Mouse (Mus musculus): ENCODE measurements at regions not wholly inside any gene's neighbourhood (a gene's known extent, or its start where the extent isn't known, plus 50 kb on each side); places are given as distances from the start of the nearest gene placed in this dataset.

- DNase-seq = no peak
Measured at GRCm38 (mm10) chr1:73857497-73857896, 266.8 kb downstream of the Tns1 start.

GRCm38 (mm10) chr1:73856811-73857210, 267.4 kb downstream of the Tns1 start:
- DNase-seq = no peak

- DNase-seq = no peak
Measured at GRCm38 (mm10) chr1:73855306-73855705, 268.9 kb downstream of the Tns1 start.

- no peak for DNase-seq
Measured at GRCm38 (mm10) chr1:73853851-73854250, 270.4 kb downstream of the Tns1 start.

GRCm38 (mm10) chr1:73850173-73851014, 273.9 kb downstream of the Tns1 start:
- DNase-seq = no peak

GRCm38 (mm10) chr1:73848370-73848769, 275.9 kb downstream of the Tns1 start:
- no peak for DNase-seq

GRCm38 (mm10) chr1:73847126-73847525, 277.1 kb downstream of the Tns1 start:
- DNase-seq = no peak

GRCm38 (mm10) chr1:73845115-73845514, 279.1 kb downstream of the Tns1 start:
- DNase-seq = no peak

- DNase-seq = no peak
Measured at GRCm38 (mm10) chr1:73844574-73844973, 279.7 kb downstream of the Tns1 start.

- no peak for DNase-seq
Measured at GRCm38 (mm10) chr1:73839351-73839750, 284.9 kb downstream of the Tns1 start.

GRCm38 (mm10) chr1:73836680-73837079, 287.6 kb downstream of the Tns1 start:
- DNase-seq = no peak

- no peak for DNase-seq
Measured at GRCm38 (mm10) chr1:73834566-73834965, 289.7 kb downstream of the Tns1 start.

- DNase-seq = no peak
Measured at GRCm38 (mm10) chr1:73830486-73831132, 293.6 kb downstream of the Tns1 start.

- peak; percentile 18 for DNase-seq
Measured at GRCm38 (mm10) chr1:73828996-73829395, 295.3 kb downstream of the Tns1 start.

GRCm38 (mm10) chr1:73826243-73826930, 297.9 kb downstream of the Tns1 start:
- DNase-seq = peak; percentile 92

GRCm38 (mm10) chr1:73824406-73825184, 299.7 kb downstream of the Tns1 start:
- peak; percentile 38 for DNase-seq

GRCm38 (mm10) chr1:73823726-73824125, 300.5 kb downstream of the Tns1 start:
- DNase-seq = peak; percentile 31

GRCm38 (mm10) chr1:73822616-73823015, 301.6 kb downstream of the Tns1 start:
- DNase-seq = no peak

GRCm38 (mm10) chr1:73820701-73821100, 303.5 kb downstream of the Tns1 start:
- no peak for DNase-seq

GRCm38 (mm10) chr1:73807206-73807605, 317.0 kb downstream of the Tns1 start:
- DNase-seq = peak; percentile 27

GRCm38 (mm10) chr1:73805156-73805555, 319.1 kb downstream of the Tns1 start:
- DNase-seq = no peak

GRCm38 (mm10) chr1:73799996-73800395, 324.3 kb downstream of the Tns1 start:
- DNase-seq = no peak

All from adrenal gland, postnatal 14 days (tissue).